Mouse (Mus musculus) heart, adult 2 months (tissue): ENCODE measurements at regions not wholly inside any gene's neighbourhood (a gene's known extent, or its start where the extent isn't known, plus 50 kb on each side); places are given as distances from the start of the nearest gene placed in this dataset.

Source experiments
- DNase-seq, 2 experiments: peaks; one replicate each; pipeline ENCODE4 v3.0.0; 2021
- H3K27ac ChIP-seq: fragments of 200-600 bp; 2 replicates; pipeline ENCODE4 v1.8.1; 2022
- H3K27me3 ChIP-seq: fragments of 200-500 bp; 2 replicates; pipeline ENCODE4 v1.6.1; 2012; ENCODE audit warnings: mild to moderate bottlenecking, low read length, inconsistent platforms, mixed read lengths; ENCODE audit not compliant: control insufficient read depth, insufficient read depth
- H3K36me3 ChIP-seq: fragments of 200-500 bp; 2 replicates; pipeline ENCODE4 v1.6.1; 2012; ENCODE audit warnings: low read length, inconsistent platforms; ENCODE audit not compliant: control insufficient read depth, insufficient read depth
- H3K4me1 ChIP-seq: fragments of 200-500 bp; 2 replicates; pipeline ENCODE4 v1.6.1; 2011; ENCODE audit warnings: low read length; ENCODE audit not compliant: control insufficient read depth, insufficient read depth
- H3K4me3 ChIP-seq: fragments of 200-600 bp; 2 replicates; pipeline ENCODE4 v1.8.1; 2022
- H3K79me2 ChIP-seq: fragments of 200-500 bp; replicated peaks from 2 replicates; pipeline ENCODE4 v1.6.1; 2012; ENCODE audit warnings: mild to moderate bottlenecking, inconsistent platforms, low read length, moderate library complexity, mixed read lengths; ENCODE audit not compliant: control insufficient read depth, insufficient read depth
- H3K9ac ChIP-seq: fragments of 200-500 bp; 2 replicates; pipeline ENCODE4 v1.6.1; 2012; ENCODE audit warnings: low read depth, mild to moderate bottlenecking, control low read depth, inconsistent platforms, low read length, mixed read lengths
- CTCF ChIP-seq: fragments of 200-600 bp; IDR thresholded peaks from 2 replicates; pipeline ENCODE4 v1.8.1; 2022; ENCODE audit warnings: antibody characterized with exemption, mild to moderate bottlenecking, moderate library complexity
- EP300 ChIP-seq: fragments of 200-500 bp; IDR thresholded peaks from 2 replicates; pipeline ENCODE4 v1.6.1; 2011; ENCODE audit warnings: low read depth, low read length, control low read depth; ENCODE audit not compliant: insufficient read depth
- POLR2A ChIP-seq: fragments of 200-500 bp; IDR thresholded peaks from 2 replicates; pipeline ENCODE4 v1.6.1; 2011; ENCODE audit warnings: mild to moderate bottlenecking, low read depth, low read length, control low read depth; ENCODE audit not compliant: insufficient read depth
- WGBS: fragments of 180-500 bp; shearing (Covaris S2); methylation state at CpG from one replicate; pipeline ENCODE4 v1.1.7; 2018; 5-methylcytosine and 5-hydroxymethylcytosine counted together
- intact Hi-C: fragments of 180-260 bp; cut with DNase I; formaldehyde crosslinking; loops from one replicate; pipeline ENCODE4 v1.15.1; 2025

- H3K79me2 ChIP-seq, result no peaks in the 10 kb centered on the region
- TF ChIP-seq EP300, result no peak
- TF ChIP-seq CTCF, result no peak
- TF ChIP-seq POLR2A, result no peak
- intact Hi-C loops, result no loop called here
- no peak for DNase-seq
- H3K27ac ChIP-seq, result no peak overlapping the region
- H3K4me1 ChIP-seq, result no peaks in the 10 kb centered on the region
- 55% methylated on average over 1 of the region's 1 CpGs for WGBS
- H3K9ac ChIP-seq, result no peak overlapping the region
- H3K4me3 ChIP-seq, result no peak overlapping the region
- no peaks in the 10 kb centered on the region for H3K36me3 ChIP-seq
- no peaks in the 10 kb centered on the region for H3K27me3 ChIP-seq
Observed at GRCm38 (mm10) chr1:159444093-159444492, 79.5 kb upstream of the Tnr start.

DNA sequence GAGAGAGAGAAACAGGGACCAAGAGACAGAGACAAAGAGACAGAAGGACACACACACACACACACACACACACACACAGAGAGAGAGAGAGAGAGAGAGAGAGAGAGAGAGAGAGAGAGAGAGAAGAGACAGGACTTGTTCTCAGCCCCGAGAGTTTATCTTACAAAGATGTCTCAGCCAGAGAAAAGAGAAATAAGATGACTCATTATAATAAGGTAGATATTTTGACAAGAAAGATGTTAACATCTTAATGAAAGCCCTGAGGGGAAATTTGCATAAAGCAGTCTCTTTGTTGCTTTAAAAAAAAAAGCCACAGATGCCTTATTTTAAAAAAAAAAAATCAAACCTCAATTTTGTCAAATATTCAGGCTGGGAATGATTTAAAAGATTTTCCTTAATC lies 78.1 kb upstream of the Tnr start:
- no peaks in the 10 kb centered on the region for H3K4me1 ChIP-seq
- no peak for DNase-seq
- no peak overlapping the region for H3K9ac ChIP-seq
- no peak overlapping the region for H3K4me3 ChIP-seq
- no peaks in the 10 kb centered on the region for H3K36me3 ChIP-seq
- TF ChIP-seq EP300, result no peak
- no peak for TF ChIP-seq POLR2A
- no peak for TF ChIP-seq CTCF
- intact Hi-C loops, result no loop called here
- no peaks in the 10 kb centered on the region for H3K79me2 ChIP-seq
- WGBS, result 60% methylated on average over 1 of the region's 1 CpGs
- no peaks in the 10 kb centered on the region for H3K27me3 ChIP-seq
- no peak overlapping the region for H3K27ac ChIP-seq

DNA sequence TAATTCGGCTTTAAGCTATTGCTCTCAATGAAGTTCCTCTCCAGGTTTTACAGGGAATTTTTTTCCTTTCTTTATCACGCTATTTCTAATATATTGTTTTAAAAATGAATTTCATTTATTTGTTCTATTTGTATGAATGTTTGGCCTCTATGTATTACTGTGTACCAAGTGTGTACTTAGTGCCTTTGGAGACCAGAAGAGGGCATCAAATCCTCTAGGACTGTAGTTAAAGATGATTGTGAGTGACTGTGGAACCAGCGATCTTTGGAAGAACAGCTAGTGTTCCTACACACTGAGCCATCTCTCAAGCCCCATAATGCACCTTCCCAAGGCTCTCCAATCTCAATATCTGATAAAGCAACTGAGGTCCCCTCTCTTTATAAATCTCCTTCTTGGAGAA lies 72.1 kb upstream of the Tnr start:
- TF ChIP-seq CTCF, result peak; percentile 37
- no peak for TF ChIP-seq POLR2A
- no peak for TF ChIP-seq EP300
- Histone ChIP-seq H3K27ac (no peak overlapping the region), H3K9ac (no peak overlapping the region), H3K36me3 (no peaks in the 10 kb centered on the region), H3K4me3 (no peak overlapping the region), H3K79me2 (no peaks in the 10 kb centered on the region), H3K4me1 (no peaks in the 10 kb centered on the region), H3K27me3 (no peaks in the 10 kb centered on the region)
- intact Hi-C loops, result no loop called here
- WGBS, result 72% methylated on average over 3 of the region's 3 CpGs
- DNase-seq, result no peak

DNA sequence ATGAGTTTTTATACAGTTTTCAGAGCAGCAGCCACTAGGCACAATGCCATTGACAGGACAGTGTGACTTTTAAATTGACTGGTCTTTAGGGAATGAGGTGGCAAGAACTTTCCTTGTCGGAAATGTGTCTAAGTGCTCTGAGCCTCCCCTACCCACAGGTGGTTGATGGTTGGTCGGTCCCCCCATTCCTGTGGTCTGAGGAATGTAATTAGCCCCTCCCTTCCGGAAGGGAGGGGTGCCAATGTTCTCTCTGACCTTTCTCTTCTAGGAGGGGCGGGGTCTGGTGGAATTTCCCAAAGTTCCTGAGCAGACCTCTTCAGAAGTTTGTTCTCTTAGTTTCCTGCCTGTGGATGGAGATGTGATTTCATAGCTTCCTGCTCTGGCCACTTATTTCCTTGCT lies 62.7 kb upstream of the Tnr start:
- TF ChIP-seq POLR2A (no peak), EP300 (no peak), CTCF (no peak)
- WGBS, result 57% methylated on average over 4 of the region's 4 CpGs
- Histone ChIP-seq H3K4me3 (no peak overlapping the region), H3K9ac (no peak overlapping the region), H3K27me3 (no peaks in the 10 kb centered on the region), H3K79me2 (no peaks in the 10 kb centered on the region), H3K36me3 (no peaks in the 10 kb centered on the region), H3K4me1 (no peaks in the 10 kb centered on the region), H3K27ac (no peak overlapping the region)
- intact Hi-C loops, result no loop called here
- no peak for DNase-seq

- Histone ChIP-seq H3K4me3 (no peak overlapping the region), H3K36me3 (no peaks in the 10 kb centered on the region), H3K4me1 (no peaks in the 10 kb centered on the region), H3K27me3 (no peaks in the 10 kb centered on the region), H3K27ac (no peak overlapping the region), H3K79me2 (no peaks in the 10 kb centered on the region), H3K9ac (no peak overlapping the region)
- no peak for DNase-seq
- intact Hi-C loops, result no loop called here
- no peak for TF ChIP-seq CTCF
- TF ChIP-seq POLR2A, result no peak
- no peak for TF ChIP-seq EP300
Observed at GRCm38 (mm10) chr1:159470941-159471340, 52.6 kb upstream of the Tnr start.
